Mouse (Mus musculus) 3T3-L1 (cell line): Measurements from ENCODE around the gene Gbp3.
A peak's percentile ranks its signal among the peaks of the same experiment; 100 is the strongest.

Source experiments
- DNase-seq: peaks from one replicate; pipeline ENCODE4 v3.0.0-alpha.2; 2015; ENCODE audit warnings: low read depth, low spot score

Gbp3 gene

GRCm38 (mm10) chr3:142587386-142587785, 27.6 kb downstream of the Gbp3 start:
- DNase-seq: no peak

- DNase-seq: no peak
Measured at GRCm38 (mm10) chr3:142588888-142589287, 29.1 kb downstream of the Gbp3 start.

- DNase-seq: no peak
Measured at GRCm38 (mm10) chr3:142590431-142591067, 30.7 kb downstream of the Gbp3 start.

- DNase-seq: no peak
Measured at GRCm38 (mm10) chr3:142594547-142594946, 34.7 kb downstream of the Gbp3 start, which contains the start of gene Gbp2b. Gbp2b (plus strand) TSS chr3:142594847.

- no peak for DNase-seq
Measured at GRCm38 (mm10) chr3:142597923-142598322, 38.1 kb downstream of the Gbp3 start.

- DNase-seq: no peak
Measured at GRCm38 (mm10) chr3:142601675-142602074, 41.8 kb downstream of the Gbp3 start.

GRCm38 (mm10) chr3:142618658-142619057, 58.8 kb downstream of the Gbp3 start:
- peak; percentile 6 for DNase-seq

GRCm38 (mm10) chr3:142619606-142620005, 59.8 kb downstream of the Gbp3 start:
- DNase-seq: peak; percentile 77

GRCm38 (mm10) chr3:142620111-142620955, 60.5 kb downstream of the Gbp3 start, which contains the start of gene Gbp2:
Gbp2 (plus strand) TSS chr3:142620602.
- peak; percentile 88 for DNase-seq

GRCm38 (mm10) chr3:142620956-142621562, 61.2 kb downstream of the Gbp3 start:
- peak; percentile 71 for DNase-seq
